Mouse (Mus musculus) cerebellum, postnatal 10 days (tissue): Measurements from ENCODE around the gene Mst1r.

Experiments used
- DNase-seq, 2 experiments: peaks; one replicate each; pipeline ENCODE4 v3.0.0; 2021; ENCODE audit warnings: mixed read lengths in 2 of 2

Gene Mst1r

GRCm38 (mm10) chr9:107914764-107915420 is 8.2 kb downstream of the Mst1r start:
- DNase-seq: peak; percentile 62 to 74

DNA sequence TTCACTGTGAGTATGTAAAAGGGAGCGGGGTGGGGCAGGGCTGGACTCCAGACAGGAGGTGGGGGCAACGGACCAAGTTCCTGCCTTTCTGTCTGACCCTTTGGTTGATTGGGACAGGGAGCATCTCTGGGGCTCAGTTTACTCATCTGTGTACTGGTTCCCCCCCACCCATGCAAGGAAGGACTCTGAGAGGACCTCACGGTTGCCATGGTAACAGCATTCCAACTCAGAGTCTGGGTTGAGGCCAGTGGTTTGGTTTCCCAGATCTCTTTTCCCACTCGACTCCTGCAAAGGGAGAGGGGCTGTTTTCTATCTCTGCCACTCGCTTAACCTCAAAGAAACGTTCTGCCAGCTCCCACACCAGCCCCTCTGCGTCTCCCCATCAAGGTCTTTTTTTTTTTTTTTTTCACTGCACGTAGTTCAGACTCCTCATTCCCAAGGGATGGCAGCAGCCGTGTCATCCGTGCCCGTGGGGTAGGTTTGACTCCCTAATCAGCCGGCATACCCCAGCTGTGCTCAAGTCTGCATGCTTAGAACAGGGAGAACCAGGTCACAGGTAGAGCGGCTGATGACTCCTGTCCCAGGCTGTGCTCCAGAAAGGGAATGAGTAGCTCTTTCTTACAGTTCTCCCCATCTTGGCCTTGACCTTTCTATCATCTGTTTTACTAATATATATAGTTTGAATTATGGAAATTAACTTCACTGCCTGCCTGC is 11.4 kb downstream of the Mst1r start:
- peak; percentile 56 to 65 for DNase-seq

GRCm38 (mm10) chr9:107918884-107919283 is 12.2 kb downstream of the Mst1r start:
- no peak for DNase-seq

GRCm38 (mm10) chr9:107919441-107919840 is 12.8 kb downstream of the Mst1r start:
- no peak for DNase-seq

DNA sequence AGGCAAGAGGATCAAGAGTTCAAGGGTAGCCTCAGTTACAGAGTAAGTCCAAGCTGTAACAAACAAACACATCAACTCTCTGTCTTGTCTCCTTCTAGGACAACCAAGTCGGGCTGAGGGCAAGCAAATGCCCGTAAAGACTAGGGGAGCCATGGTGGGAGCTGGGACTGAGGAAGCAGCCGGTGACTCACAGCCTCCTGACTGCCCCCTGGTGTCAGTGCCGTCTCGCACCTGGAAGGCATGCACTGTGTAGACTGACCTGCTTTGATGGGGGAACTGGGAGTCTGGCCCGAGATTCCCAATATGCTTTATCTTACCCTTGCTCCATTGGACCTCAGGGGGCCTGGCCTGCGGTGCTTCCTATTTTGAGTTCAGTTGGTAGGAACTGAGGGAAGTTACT is 16.3 kb downstream of the Mst1r start:
- DNase-seq: peak; percentile 55 to 60

- DNase-seq: peak in 1 of 2 experiments; percentile 28
Measured at GRCm38 (mm10) chr9:107923956-107924355, 17.3 kb downstream of the Mst1r start.

DNA sequence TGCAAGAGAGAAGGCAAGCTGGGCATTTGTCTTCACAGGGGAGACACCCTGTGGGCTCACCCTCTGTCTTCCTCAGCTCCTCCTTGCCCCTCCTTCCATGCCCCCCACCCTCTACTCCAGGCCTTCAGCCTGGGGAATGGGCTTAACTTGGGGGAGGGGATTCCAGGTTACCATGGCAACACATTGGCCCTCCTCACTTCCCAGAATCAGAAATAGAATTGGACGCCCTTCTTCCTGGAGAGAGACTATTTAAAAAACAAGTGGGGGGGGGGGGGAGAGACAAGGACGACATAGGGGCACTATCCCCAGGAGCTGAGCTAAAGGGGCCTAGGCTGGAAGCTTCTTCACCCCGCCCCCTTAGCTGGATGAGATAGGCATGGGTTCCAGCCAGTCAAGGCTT is 18.6 kb downstream of the Mst1r start:
- DNase-seq: peak in 1 of 2 experiments; percentile 31

DNA sequence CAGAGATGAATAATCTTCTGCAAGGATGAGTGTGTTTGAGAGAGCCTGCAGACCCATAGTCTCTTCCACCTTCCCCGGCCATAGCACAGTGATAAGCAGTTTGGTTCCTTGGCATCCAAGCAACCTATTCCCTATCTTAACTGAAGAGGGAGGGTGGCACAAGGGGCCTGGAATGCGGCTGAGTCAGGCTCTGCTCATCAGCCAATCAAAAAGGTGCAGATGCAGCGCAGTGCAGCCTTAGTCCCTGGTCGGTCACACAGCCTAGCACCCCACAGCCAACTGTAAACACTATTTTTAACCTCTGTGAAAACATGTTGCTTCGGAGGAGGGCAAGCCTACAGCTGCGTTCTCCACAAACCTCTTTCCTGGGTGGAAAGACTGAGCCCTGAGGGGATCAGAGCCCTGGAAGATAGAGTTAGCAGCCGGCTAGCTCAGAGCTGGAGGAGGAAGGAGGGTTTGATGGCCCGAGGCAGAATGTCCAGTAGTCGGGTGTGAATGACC is 20.3 kb downstream of the Mst1r start:
- no peak for DNase-seq

DNA sequence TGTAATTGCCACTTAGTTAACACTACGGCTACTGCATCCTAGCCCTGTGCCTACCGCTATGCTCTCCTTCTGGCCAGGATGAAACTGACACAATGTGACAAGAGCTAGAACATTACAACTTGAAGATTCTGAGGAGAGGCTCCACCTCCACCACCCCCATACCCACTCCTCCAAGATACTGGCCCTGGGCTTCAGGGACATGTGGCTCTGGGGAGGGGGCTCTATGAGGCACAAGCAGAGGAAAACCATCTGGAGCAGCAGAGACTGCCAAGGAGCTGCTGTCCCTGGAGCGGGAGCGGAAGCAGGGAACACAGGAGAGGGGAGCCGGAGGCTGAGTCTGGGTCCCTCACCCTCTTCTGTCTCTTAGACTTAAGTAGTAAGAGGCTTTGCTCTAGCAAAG is 21.1 kb downstream of the Mst1r start:
- DNase-seq: peak; percentile 61 to 69

GRCm38 (mm10) chr9:107928169-107928568 is 21.5 kb downstream of the Mst1r start, which contains the start of gene Actl11:
Actl11 (plus strand) TSS chr9:107928469.
- peak in 1 of 2 experiments; percentile 12 for DNase-seq

DNA sequence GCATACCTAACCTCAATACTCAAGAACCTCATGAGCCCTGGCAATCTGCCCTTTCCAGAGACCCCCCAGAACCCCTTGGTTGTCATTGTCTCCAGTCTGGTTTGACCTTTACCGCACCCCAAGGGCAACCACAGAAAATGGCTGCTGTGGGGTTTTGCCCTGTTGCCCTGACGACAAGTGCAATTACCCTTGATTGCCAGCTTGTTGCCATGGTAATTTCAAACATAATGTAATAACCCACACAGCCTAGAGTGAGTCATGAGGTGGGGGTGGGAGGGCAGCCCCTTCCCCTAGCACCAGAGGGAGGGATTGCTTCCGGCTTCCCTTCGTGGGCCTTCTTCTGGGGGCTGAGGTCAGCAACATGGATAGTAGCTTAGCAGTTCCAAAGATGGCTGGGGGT is 25.5 kb downstream of the Mst1r start:
- peak in 1 of 2 experiments; percentile 9 for DNase-seq

DNA sequence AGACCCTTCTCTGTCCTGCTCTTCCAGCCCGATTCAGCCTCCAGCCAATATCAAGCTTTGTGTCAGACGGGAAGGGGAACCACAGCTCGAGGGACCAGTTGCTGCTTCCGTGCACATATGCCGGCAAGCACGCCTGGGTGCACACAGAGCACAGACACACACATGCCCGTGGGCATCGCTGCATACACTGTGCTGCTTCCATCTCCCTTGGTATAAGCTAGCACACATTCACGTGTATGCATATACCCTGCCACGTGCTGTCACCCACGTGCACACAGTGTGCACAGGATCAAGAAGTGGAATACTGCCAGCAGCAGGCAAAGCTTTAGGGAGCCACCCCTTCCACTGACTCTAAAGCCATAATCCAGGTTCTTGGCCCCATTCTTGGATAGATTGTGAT is 27.5 kb downstream of the Mst1r start:
- DNase-seq: peak; percentile 69 to 80

- DNase-seq: no peak
Measured at GRCm38 (mm10) chr9:107935374-107935773, 28.7 kb downstream of the Mst1r start, which contains the start of gene Camkv. Camkv (plus strand) TSS chr9:107935674.

DNA sequence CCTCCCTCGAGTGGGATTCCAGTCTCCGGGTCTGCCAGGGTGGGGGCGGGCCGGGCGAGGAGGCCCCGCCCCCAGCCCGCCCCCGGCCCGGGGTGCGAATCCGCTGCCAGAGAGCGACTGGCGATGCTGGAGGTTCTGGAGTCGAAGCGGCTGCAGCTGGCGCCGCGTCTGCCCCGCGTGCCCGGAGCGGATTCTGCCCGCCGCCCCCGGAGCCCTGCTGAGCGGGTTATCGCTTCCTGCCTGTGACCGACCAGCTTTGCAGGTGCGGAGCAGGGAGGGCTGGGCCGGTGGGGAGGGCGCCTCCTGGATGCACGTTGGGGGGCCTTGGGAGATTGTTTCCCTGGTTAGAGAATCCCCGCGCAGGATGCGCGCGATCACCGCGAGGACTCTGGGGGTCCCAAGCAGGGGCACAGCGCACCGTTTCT is 29.1 kb downstream of the Mst1r start:
- peak; percentile 67 to 75 for DNase-seq

DNA sequence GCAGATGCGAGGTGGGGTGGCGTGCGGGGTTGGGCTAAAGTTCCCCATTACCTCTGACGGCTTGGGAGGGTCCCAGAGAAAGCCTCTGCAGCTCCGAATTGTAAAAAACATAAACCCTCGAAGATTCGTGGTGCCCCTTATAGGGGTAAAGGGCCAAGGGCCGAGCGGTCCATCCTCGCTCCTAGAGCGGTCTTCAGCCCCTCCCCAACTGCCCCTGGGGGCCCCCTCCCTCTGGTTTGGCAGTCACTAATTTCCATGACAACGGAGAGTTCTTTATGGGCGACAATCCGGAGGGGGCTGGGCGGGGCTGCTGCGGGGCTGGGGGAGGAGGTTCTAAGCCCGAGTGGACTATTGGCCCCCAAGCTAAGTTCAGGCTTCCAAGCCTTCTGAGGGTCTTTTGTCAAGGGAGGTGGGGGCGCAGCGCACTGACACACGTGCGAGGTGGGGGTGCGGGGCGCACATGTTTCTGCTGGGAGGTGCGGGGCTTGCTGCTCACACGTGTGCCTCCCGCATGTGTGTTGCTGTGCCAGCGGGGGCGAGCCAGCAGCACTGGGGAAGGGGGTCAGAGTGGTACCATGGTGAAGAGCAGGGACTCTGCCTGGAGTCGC is 29.6 kb downstream of the Mst1r start:
- peak in 1 of 2 experiments; percentile 51 for DNase-seq

- DNase-seq: no peak
Measured at GRCm38 (mm10) chr9:107936831-107937230, 30.2 kb downstream of the Mst1r start.

DNA sequence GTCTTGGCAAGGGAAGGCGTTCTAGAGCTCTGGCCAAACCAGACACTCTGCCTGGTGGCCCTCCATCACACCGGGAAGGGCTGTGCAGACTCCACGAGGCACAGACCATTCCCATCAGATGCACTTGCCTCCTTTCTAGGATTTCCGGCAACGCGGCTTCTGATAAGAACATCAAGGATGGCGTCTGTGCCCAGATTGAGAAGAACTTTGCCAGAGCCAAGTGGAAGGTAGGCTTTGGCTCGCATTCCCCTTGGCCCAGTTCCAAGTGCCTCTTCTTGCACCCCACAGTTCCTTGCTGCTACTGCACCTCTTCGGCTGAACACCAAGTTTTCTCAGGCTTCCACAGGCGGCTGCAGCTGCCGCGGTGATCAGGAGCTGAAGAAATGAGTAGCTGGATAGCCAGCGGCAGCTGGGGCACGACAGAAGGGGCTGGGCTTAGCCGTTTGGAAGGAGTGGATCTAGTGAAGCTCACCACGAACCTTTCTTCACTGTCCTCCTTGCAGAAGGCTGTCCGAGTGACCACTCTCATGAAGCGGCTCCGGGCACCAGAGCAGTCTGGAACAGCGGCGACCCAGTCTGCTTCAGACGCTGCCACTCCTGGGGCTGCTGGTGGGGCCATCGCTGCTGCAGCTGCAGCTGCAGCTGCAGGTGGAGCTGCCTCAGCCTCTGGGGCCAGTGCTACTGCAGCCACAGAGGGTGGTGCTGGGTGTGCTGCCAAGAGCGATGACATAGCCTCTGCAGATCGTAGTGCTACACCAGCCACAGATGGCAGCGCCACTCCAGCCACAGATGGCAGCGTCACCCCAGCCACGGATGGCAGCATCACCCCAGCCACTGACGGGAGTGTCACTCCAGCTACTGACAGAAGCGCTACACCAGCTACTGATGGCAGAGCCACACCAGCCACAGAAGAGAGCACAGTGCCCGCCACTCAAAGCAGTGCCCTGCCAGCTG is 40.8 kb downstream of the Mst1r start:
- peak; percentile 77 to 79 for DNase-seq

- DNase-seq: no peak
Measured at GRCm38 (mm10) chr9:107949184-107949921, 42.7 kb downstream of the Mst1r start.

DNA sequence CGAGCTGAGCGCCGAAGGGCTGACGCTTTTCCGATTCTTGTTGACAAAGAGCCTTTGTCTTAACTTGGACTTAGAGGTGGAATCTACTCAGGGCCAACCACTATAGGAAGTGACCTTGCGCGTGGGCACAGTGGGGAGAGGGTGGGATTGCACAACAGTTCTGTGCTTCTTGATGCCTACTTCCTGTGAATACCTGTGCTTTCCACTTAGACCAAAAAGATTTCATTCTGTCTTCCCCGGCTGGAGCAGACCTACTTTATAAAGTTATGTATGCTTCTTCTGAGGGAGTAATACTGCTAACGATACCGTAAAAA is 43.2 kb downstream of the Mst1r start, which contains the start of gene Traip:
TSS of gene Traip (plus strand) at position 215 of the 314 bp plus-strand sequence.
- no peak for DNase-seq

- peak; percentile 96 to 97 for DNase-seq
Measured at GRCm38 (mm10) chr9:107950460-107951355, 44.0 kb downstream of the Mst1r start.
